Mouse (Mus musculus) kidney, adult 11 months (tissue): ENCODE results near the gene Kif1b.
A peak's percentile ranks its signal among the peaks of the same experiment; 100 is the strongest.

Experiments
- DNase-seq: peaks from one replicate; pipeline ENCODE4 v3.0.0; 2022

Gene Kif1b

DNA sequence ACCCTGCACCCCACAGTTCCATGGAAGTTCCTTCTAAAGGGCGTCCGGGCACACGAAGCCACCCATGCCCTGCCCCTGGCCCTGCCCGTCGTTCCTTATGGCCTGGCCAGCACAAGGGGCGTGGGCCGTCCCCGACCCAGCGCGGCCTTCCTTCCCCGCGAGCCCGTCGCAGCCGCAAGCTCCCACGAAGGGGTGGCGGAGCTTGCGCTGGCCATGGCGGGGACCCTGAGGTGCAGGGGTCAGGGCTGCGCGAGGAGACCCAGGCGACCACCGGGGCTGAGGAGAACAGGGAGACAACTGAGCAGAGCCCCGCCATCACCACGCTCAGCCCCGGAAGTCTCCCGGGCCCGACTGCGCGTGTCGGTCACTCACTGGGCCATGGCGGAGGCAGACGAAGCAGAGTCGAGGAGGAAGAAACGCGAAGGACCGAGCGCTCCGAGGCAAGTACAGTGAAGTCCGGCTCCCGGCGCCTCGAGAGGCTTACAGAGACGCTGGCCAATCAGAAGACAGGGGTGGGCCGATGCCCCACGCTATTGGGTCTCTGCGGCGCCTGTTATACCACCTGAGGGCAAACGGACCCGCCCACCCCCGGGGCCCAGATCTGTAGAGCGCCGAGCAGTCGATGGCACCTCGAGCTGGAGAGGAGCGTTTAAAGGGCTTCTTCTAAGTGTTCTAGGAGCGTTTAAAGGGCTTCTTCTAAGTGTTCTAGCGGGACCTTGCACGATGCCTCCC, 141.1 kb downstream of the Kif1b start, which contains the start of gene Pgd:
Pgd (minus strand) TSS at position 557 of the 732 bp plus-strand sequence.
- DNase-seq: peak; percentile 97

DNA sequence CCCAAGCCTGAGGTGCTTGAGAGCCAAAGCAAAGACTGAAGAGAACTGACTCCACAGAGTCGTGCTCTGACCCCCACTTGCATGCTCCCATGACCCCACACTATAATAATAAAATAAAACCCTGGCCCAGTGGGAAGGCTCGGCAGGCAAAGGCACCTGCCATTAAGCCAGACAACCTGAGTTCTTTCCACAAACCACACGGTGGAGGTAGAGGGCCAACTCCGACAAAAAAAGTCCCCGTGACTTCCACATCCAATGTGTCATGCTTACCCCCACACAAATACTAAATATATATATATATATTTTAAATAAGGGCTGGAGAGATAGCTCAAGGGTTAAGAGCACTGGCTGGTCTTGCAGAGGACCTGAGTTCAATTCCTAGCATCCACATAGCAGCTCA, 143.3 kb downstream of the Kif1b start:
- no peak for DNase-seq

DNA sequence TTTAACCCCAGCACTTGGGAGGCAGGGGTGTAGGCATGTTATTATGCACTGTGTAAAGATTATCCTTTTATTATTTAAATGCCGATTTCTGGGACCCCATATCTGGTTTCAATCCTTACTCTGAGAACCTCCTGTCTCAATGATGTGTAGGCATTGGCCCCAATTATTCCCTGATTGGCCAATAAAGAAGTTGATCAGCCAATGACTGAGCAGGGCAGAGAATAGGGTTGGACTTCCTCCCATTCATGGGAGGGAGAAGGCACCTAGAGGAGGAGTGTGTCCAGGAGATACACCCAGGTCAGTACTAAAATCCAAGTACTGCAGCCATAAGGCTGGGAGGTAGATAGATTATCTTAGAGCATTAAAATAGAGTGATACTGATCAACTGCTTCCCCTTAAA, 144.3 kb downstream of the Kif1b start:
- DNase-seq: no peak

DNA sequence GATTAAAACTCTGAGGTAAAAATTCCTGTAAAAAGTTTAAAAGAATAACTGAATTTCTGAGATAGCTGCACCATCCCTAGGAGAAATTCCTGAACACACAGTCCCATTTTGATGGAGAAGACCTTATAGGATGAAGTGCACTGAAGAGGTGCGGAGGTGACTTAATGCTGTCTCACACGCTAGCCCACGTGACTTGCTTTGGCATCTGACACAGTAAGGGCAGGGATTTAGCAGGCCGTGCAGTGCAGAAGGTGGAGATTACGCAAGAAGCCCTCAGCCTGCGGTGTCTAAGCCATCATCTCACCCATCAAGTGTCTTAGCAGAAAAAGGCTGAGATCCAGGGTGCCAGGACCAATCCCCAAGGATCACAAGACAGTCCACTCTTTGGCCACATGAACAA, 146.3 kb downstream of the Kif1b start:
- no peak for DNase-seq

DNA sequence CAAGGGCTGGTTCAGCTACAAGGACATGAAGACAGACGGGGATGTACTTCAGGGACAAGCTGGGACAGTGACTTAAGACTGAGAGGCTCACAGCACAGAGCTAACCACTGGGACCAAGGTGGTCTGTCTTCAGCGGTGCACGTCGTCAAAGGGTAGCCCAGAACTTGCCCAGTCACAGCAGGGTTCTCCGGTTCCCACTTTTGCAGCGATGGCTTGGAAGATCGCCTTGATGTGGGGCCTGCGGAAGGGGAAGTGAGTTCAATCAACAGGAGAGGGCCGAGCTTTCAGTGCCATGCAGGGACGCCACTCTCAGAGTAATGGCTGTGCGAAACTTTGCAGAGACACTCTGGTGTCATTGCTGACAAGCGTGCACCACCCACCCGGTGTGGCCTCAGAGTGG, 147.6 kb downstream of the Kif1b start:
- DNase-seq: no peak

DNA sequence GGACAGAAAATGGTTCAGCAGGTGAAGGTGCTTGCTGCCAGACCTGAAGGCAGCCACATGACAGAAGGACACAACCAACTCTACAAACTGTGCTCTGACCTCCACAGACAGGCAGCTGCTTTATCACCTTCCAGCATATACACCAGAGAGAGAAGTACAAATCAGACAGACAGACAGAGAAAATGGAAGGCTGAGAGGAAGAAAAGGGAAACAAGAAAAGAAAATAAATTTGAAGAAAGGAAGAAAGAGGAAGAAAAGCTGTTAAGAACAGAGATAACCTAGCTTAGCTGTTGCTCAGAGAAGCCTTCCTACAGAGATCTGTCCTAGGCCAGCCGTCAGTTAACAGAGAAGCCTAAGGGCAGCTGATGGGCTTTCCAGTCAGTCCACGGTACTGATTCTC, 148.3 kb downstream of the Kif1b start:
- DNase-seq: no peak

DNA sequence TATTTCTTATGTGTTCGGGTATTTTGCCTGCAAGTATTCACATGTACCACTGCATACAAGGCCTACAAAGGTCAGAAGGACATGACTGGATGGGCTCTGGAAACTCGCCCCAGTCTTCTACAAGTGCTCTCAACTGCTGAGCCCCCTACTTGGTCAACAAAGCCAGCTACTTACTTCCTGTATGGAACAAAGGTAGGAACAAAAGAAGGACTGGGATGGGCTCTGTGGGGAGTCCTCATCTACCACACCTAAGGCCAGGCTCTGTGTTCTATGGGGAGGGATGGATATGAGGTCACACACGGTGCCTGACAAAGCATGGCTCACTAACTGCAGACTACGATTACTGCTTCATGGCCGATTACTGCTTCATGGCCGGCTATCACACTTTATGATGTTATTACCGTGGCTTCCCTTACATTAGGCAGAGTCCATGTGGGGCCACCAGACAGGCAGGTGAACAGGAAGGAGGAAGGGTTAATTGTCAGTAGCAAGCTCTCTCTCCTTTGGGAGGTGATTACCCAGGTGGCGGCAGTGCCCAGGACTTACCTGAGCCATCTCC, 150.0 kb downstream of the Kif1b start:
- no peak for DNase-seq

DNA sequence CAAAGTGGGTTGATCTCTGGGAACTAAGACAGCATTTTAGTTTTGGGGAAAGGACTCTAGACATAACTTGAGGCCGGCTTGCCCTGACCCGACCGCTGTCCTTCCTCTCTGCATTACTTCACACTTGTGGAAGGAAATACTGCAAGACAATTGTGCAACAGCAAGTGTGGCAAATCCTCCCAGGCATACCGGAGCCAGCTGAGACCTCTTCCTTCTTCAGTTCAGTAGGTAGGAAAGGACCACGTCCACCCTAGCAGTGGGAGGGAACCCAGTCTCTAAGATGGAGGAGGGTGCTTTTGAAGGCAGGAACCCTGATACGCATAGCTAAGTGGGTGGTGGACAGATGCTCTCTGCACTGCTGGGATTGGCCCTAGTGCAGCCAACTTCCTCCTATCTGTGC, 151.8 kb downstream of the Kif1b start:
- DNase-seq: no peak

DNA sequence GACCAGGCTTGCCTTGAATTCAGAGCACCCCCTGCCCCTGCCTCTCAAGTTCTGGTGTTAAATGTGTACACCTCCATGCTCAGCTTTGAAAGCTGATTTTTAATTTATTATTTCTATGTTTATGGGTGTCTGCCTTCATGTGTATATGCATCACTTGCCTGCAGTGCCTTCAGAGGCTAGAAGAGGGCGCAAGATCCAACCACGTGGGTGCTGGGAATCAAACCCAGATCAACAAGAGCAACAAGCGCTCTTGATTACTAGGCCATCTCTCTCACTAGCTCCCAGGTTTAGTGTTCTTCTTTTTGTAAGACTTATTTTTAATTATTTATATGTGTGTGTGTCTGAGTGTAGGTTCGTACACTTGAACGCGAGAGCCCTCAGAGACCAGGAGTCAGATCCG, 152.6 kb downstream of the Kif1b start:
- DNase-seq: no peak

DNA sequence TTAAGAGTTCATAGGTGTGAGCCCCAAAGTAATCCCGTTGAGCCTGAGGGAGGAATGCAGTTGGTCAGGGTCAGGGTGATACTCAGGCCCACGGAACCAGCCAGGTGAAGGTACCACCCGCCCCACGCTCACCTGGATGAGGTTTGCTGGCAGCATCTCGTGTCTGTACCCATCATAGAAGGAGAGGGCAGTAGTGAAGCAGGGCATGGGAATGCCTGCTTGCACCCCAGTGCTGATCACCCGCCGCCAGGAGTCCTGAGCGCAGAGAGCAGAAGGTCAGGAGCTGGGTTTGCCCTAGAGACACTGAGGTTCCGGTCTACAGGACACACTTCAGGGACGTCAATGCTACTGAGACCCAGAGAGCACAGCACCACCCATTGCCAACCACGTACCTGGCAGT, 156.8 kb downstream of the Kif1b start:
- no peak for DNase-seq

DNA sequence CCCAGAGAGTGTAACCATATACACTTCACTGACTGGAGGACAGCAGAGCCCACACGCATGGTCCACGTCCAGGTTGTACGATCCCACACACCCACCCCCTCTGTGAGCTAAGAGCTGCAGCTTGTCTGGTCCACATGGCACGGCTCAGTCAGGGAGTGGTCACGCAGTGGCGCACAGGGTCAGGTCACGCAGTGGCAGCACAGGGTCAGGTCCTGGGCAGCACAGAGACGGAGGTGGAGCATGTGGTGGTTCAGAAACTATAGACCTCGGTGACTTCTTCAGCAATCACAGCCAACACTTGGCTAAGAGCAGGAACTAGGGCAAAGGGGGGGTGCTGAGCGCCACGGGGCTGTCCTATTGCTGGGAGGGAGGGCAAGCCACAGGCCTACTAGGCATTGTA, 157.2 kb downstream of the Kif1b start:
- no peak for DNase-seq

DNA sequence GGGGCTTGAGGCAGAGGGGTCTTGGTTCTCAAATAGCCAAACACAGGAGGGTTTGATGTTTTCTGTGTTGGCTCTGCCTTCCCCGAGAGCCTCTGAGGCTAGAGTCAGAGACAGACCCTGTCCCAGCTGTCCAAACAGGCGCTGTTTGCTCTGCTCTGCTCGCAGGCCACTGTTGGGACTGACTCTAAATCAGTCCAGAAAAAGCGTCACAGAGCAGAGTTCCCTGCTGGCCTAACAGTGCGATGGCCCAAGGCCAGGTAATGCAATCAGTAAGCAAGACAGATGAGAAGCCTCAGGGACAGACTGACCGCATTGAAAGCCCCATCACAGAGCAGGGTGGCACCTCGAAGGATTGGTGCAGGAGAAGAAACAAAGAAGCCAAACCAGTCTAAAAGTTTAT, 157.9 kb downstream of the Kif1b start:
- no peak for DNase-seq

DNA sequence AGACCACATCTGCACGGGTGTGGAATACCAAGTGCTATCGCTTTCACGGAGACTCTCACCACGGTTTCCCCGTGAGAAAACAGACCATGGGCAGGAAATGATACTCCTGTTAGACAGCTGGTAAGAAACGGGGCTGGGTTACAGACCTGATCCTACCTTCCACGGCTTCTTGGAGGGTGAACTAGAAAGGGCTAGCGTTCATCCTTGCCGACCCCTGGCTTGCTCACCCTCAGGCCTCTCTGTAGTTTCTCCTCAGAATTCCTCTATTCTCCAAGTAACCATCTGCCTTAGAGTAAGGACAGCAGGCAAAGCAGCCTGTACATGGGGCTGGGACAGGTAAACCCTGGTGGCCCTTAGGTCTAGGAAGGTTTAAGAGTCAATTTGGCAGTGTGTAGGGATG, 158.3 kb downstream of the Kif1b start:
- no peak for DNase-seq

DNA sequence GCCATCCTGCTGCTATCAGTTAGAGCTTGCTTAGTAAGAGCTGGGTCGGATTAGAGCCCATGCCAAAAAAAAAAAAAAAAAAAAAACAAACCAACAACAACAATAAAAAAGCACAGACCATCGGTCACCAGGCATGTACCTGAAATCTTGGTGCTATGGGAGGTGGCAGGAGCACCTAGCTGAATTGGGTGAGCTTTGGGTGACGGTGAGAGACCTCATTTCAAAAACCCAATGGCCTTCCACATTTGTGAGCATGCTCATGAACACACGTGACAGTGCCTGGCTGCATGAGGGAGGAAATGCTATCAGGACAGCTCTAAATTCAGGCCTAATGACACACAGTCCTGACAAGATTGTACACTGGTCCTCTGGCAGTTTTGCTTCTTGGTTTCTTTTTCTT, 159.4 kb downstream of the Kif1b start:
- no peak for DNase-seq

DNA sequence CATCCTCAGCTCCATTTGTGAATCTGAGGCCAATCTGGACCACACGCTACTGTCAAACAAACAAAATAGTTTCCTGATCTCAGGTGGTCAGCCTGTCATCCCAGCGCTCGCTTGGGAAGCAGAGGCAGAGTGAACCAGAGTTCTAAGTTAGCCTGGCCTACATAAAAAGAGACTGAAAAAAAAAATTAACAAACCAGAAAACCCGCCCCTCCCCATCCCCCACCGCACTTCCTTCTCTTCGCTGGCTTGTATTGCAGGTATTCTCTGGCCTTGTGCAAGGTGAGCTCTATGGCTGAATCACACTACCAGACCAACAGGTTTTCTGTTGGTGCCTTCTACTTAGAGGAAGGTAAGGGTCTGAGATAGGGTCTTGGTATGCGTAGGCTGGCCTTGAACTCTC, 160.0 kb downstream of the Kif1b start:
- DNase-seq: no peak

DNA sequence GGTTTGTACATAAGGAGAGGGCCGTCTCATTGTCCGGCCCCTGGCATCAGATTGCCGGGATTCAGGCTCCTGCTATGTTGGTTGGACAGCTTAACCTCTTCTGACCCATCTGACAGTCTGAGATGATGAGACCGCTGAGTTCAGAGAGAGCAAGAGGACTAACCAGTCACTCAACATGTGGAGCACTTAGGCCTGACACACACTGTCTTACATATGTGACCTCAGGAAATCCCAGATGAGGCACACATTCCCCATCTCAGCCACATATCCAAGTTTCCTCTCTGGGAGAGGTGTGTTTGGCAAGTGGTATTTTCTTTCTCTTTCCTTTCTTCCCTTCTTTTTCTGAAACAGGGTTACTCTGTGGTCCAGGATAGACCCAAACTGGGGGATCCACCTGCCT, 162.3 kb downstream of the Kif1b start:
- DNase-seq: no peak

DNA sequence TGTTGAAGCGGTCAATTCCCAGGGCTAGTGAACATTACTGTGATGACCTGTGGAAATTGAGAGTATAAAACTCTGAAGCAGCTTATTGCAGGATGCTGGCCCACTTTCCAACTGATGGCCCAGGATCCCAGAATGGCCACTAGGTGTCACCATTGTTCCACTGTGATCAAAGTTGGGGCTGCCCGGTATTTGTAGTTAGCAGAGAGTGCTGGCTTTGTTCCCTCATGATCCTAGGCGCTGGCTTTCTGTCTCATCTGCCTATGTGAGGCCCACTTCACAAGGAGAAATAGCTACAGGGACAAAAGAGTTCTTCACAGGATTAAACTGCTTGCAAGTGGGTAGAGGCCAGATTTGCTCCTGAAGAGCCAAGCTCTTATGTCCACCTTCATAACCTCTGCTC, 163.0 kb downstream of the Kif1b start:
- DNase-seq: peak; percentile 67

DNA sequence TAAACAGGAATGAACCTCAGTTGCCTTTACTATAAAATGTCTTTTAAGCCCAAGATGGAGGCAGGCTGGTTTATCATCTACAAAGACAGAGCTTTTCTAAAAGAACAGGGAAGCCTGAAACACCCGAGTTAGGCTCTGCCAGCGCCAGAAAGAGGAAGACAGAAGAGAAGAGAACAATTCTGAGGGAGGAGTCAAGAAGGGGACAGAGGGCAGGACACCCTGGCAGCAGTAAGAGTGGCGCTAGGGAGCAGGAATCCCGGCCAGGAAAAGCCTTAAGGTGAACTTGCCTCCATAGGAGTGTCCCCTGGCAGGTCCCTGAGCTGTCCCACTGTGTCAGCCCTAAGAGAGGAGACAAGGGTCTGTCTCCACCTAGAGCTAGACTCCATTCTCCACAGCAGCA, 163.9 kb downstream of the Kif1b start:
- peak; percentile 29 for DNase-seq

DNA sequence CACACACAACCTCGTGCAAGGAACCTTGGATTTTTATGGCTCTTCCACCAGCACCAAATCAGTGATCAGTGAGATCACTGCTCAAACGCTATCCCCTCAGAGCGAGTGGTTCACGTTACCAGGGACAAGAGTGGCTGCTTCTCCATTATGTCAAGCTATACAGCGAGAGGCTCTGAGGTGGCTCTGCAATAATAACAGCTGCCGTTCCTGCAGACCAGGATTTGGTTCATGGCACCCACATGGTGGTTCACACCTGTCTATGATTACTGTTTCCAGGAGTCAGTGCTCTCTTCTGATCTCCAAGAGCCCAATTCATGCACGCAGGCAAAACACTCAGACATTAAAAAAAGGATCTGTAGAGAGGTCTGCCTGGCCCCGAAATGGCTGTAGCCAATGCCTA, 169.0 kb downstream of the Kif1b start:
- DNase-seq: no peak

DNA sequence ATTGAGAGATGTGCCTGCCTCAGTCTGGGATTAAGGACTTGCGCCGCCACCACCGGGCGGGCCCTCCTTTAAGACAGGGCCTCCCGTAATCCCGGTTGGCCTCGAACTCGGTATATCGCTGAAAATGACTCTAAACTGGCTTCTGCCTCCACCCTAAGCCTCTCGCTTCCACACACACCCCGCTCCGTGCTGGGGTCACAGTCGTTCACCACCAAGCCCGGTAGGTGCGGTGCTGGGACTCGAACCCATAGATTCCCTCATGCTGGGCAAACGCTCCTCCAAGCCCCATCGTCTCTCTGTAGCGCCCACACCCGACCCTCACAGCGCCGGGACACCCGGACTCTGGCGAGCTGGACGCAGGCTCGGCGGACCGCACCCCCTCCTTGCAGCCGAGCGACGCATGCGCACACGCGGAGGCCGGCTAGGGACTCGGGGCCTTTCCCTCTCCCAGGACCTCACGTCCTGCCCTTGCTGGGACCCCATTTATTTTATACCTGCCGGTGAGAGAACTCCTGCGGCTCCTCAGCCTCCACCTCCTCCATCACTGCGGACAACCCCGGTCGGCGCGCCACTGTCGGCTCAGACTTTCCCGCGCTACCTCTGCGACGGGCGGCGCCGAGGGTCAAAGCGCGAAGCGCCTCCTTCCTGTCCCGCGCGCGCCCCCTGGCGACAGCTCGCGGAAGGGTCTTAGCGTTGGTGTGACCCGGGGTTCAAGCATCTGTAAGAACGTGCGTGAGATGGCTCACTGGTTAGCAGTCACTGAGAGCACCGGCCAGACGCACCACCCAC, 170.3 kb downstream of the Kif1b start, which contains the start of gene Cenps:
Cenps (minus strand) TSS at position 648 of the 789 bp plus-strand sequence.
- DNase-seq: peak; percentile 84

DNA sequence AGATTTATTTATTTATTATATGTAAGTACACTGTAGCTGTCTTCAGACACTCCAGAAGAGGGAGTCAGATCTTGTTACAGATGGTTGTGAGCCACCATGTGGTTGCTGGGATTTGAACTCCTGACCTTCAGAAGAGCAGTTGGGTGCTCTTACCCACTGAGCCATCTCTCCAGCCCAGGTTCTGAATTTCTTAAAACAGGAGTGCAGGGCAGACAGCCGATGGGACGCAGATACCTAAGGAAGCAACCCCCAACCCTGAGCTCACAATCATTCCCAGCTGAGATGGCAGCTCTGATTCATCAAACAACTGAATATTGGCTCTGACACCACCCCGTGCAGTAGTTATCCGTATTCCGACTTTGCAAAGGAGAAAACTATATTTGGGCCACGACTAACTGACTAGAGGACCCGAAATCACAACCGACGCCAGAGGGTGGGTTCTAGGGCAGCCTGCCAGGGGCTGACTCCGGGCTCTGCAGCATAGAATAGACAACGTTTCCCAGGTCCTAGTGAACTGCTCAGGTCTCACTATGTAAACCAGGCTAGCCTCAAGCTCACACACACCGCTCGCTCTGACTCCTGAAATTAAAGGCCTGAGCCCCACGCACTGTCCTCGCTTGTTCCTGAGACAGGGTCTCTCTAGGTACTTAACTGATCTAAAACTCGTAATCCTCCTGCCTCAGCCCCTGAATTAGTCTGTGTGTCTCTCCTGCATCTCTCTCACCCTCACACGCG, 171.2 kb downstream of the Kif1b start:
- DNase-seq: no peak

DNA sequence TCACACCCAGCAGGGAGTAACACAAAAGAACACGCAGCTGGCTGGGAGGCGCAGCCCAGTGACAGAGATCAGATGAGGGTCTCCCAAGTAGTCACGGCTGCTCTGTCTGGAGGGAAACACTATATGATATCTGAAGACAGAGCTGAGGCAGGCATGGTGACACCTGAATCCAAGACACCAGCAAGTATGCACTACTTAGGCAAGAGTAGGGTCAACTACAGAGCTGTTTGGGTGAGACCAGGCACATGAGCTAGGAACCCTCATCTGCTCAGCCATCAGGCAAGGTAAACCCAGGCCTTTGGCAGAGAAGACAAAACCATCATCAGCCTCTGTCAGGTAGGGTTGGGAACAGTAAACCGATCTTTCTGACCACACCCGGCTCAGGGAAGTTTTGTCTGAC, 174.1 kb downstream of the Kif1b start:
- no peak for DNase-seq

DNA sequence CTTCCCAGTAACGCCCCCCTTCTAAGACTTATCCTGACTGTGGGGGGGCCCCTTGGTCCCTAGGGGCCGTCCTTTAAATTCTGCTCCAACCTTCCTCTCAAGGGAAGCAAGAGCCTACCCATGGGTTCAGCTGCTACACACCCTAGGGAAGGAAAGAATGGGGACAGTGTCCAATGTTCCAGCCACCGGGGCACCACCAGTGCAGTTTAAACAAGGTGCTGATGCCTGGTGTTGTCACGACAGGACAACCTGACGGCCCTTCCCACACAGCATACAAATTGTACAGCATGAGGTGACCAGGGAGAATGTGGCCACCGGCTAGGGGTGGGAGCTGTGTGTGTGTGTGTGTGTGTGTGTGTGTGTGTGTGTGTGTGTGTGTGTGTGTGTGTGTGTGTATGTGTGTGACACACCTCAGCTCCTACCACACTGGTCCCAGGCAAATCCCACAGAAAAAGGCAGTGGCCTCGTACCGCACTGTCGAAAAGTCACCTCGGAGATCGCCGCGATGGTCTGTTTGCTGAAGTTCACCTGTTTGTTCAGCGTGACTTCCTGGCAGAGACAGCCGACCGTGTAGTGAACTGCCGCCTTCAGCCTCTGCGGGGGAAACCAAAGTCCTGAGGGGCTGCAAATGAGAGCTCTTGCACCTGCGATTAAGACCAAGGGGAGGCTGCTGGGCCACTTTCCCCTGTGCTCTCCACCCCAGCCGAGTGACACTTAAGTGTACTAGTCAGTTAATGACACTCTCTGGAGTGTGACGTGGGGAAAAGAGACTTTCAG, 175.5 kb downstream of the Kif1b start:
- no peak for DNase-seq
